Mouse (Mus musculus) embryonic facial prominence, embryonic 15.5 days (tissue): ENCODE data around the gene Tiparp. TPM values are rescaled to one million over a fixed set of nuclear protein-coding genes. Genes with fewer than 3 reads are reported as not detected.

Experiments
- polyA plus RNA-seq: library from polyadenylated mRNA; unstranded; fragments of >200 nt; fragmentation: Nextera tagmentation; extraction: Ambion mirVana; gene quantifications from 2 replicates; pipeline ENCODE4 v1.2.1, GENCODE M21; 2015

The Tiparp gene
- polyA plus RNA-seq, 1 experiment from 2014 or later: 43.7 TPM

Other genes starting within 250 kb of the Tiparp start
- gene Ssr3, start 135.8 kb upstream of the Tiparp start, polyA plus RNA-seq: 265 and 271 TPM in 2 replicates
- 8.1 TPM in 2 replicates for gene Lekr1, start 137.8 kb downstream of the Tiparp start, polyA plus RNA-seq